Mouse (Mus musculus) erythroblast, embryonic 14.5 days (primary cell): ENCODE results near the gene Stoml3.

Experiments
- GATA1 ChIP-seq: IDR thresholded peaks from 2 replicates; pipeline ENCODE4 v1.6.1; 2012; ENCODE audit warnings: low read length, inconsistent platforms, mixed read lengths
- TAL1 ChIP-seq: IDR thresholded peaks from 3 replicates; pipeline ENCODE4 v1.6.1; 2012; ENCODE audit warnings: low read length, inconsistent platforms, mixed read lengths

DNA sequence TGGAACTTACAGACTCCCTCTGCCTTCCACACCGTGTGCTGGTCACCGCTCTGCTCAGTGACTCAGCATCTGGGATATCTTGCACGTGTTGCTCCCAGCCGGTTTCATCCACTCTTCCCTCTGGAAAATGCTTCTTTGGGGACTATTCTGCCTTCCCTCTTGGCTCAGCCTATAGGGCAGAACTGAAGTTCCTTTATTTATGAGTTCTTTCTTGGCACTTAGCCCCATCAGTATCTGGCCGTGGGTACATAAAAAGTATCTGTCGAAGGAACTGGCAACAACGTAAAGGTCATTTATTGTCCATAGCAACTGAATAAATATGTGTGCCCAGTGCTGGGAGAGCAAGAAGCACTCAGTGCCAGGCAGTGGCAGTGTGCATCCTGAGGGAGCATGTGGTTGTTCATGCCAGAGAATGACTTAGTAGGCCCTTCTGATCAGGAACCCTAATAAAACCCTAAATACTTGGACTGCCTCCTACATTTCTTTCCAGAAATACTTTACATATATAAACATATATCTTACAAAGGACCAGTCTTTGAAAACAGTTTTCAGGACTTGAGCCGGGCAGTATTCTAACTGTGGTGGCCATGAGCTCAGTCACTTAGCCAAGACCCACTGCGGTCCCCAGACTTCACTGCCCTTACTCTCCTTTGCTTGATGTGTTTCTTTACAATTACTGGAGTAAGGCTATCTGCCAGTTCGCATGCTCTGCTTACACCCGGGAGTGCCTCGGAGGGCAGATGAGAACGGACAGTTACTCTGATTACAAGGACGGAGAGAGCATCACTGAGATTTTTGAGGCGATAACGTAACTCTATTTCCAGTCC, 69.1 kb downstream of the Stoml3 start:
- no peak for TF ChIP-seq GATA1
- no peak for TF ChIP-seq TAL1
